Comparison of ENCODE assay signal across 8 mouse cellular contexts in genomic region chr1:95667435-95668252, GRCm38 (mm10). TPM values are rescaled to one million over a fixed set of nuclear protein-coding genes. Genes with fewer than 3 reads are reported as not detected.
DNase-seq lines count a peak whose midpoint lies in the region; ATAC-seq lines count a peak whose summit lies in the region.

Gene St8sia4 (minus strand): TSS chr1:95667571.

- H3K9me3 ChIP-seq in intestine, embryonic 16.5 days (ENCODE audit: control insufficient read depth, low read length), result no peaks in the 10 kb centered on the region
- H3K9me3 ChIP-seq in midbrain, embryonic 10.5 days (replicated peaks), result no peaks in the 10 kb centered on the region

- peak; percentile 84 for DNase-seq in adrenal gland, adult 2 months
- peak; percentile 65 for DNase-seq in embryo, embryonic 11.5 days (ENCODE audit: low read depth, low spot score)
- peak; percentile 51 to 75 for DNase-seq in gastrocnemius, postnatal 4 days (ENCODE audit: low spot score in 2 of 2)
- DNase-seq in left cerebral cortex, postnatal 36 days (ENCODE audit: low spot score in 2 of 2), result peak; percentile 85 to 86
- peak; percentile 90 for DNase-seq in midbrain, embryonic 10.5 days (ENCODE audit: low spot score)
- peak; percentile 86 to 88 for DNase-seq in right cerebral cortex, postnatal 36 days (ENCODE audit: low spot score in 2 of 2)
- DNase-seq in urinary bladder, postnatal 4 days (ENCODE audit: low spot score in 2 of 2), result peak; percentile 62 to 67

- H3K4me3 ChIP-seq in intestine, embryonic 16.5 days (ENCODE audit: low read length), result peak within 1 kb of the TSS; percentile 64
- peak within 1 kb of the TSS; percentile 76 for H3K4me3 ChIP-seq in midbrain, embryonic 10.5 days

- H3K27me3 ChIP-seq in intestine, embryonic 16.5 days (replicated peaks; ENCODE audit: control insufficient read depth, insufficient read depth, low read length), result peaks cover 7% of the 10 kb centered on the region; the same call in 1 of the 2 replicates
- peaks cover 37% of the 10 kb centered on the region for H3K27me3 ChIP-seq in midbrain, embryonic 10.5 days (ENCODE audit: low read depth, poor library complexity, severe bottlenecking)

- intact Hi-C loops in left cerebral cortex, postnatal 36 days (cut with DNase I), result loop anchor here (5.0 to 10.0 kb wide), 2 partner anchors 213 to 355 kb away; partner anchors contain the start of gene Fam174a

- peak; percentile 99 for ATAC-seq in intestine, embryonic 16.5 days

- H3K4me1 ChIP-seq in intestine, embryonic 16.5 days (ENCODE audit: control insufficient read depth, insufficient read depth, low read length), result peaks cover 3% of the 10 kb centered on the region; the same call in 1 of the 2 replicates
- peaks cover 33% of the 10 kb centered on the region for H3K4me1 ChIP-seq in midbrain, embryonic 10.5 days

- H3K27ac ChIP-seq in intestine, embryonic 16.5 days (ENCODE audit: low read length), result no peak within 1 kb of the TSS
- H3K27ac ChIP-seq in midbrain, embryonic 10.5 days (replicated peaks), result peak within 1 kb of the TSS; percentile 76

- peak within 1 kb of the TSS; percentile 61 for H3K9ac ChIP-seq in intestine, embryonic 16.5 days (ENCODE audit: low read depth, low read length)

- peak within 1 kb of the TSS; percentile 99 for H3K4me2 ChIP-seq in intestine, embryonic 16.5 days (ENCODE audit: low read depth, low read length)

- under 1% methylated on average over 52 of the region's 52 CpGs for WGBS in intestine, embryonic 16.5 days
- WGBS in midbrain, embryonic 10.5 days, result under 1% methylated on average over 52 of the region's 52 CpGs

- H3K36me3 ChIP-seq in intestine, embryonic 16.5 days (ENCODE audit: control insufficient read depth, insufficient read depth, low read length), result no peaks in the 10 kb centered on the region
- no peaks in the 10 kb centered on the region for H3K36me3 ChIP-seq in midbrain, embryonic 10.5 days

RNA-seq across cellular contexts. Expression of gene St8sia4, which starts in this region (rescaled TPM):
- 1 to 10 TPM in 1 of 2 experiments, under 1 TPM in 1; 0.89 to 2.5 TPM for total RNA-seq in adrenal gland, adult 2 months (2021)
- 0.59 and 0.65 TPM in 2 replicates for polyA plus RNA-seq in adrenal gland, adult 2 months (2012; rRNA removed)
- total RNA-seq in gastrocnemius, postnatal 4 days (2021), result 10 to 100 TPM; 10.2 to 11.6 TPM
- 2.3 and 3.0 TPM in 2 replicates for polyA plus RNA-seq in intestine, embryonic 16.5 days (2015; fragmentation: Nextera tagmentation; extraction: Ambion mirVana)
- 10 to 100 TPM in 1 of 2 experiments, 1 to 10 TPM in 1; 8.5 to 11.6 TPM for total RNA-seq in left cerebral cortex, postnatal 36 days (2021)
- polyA plus RNA-seq in midbrain, embryonic 10.5 days (2016; fragmentation: Nextera tagmentation; extraction: Ambion mirVana), result 6.6 and 9.4 TPM in 2 replicates
